Mouse (Mus musculus) erythroblast, adult 5-6 weeks (primary cell): ENCODE measurements around the gene Gapvd1. TPM values are rescaled to one million over a fixed set of nuclear protein-coding genes. Genes with fewer than 3 reads are reported as not detected.
A peak's percentile ranks its signal among the peaks of the same experiment; 100 is the strongest.

ENCODE experiments used
- ATAC-seq: replicated peaks from 2 replicates; pipeline ENCODE4 v1.8.0; 2016; ENCODE audit warnings: moderate number of reproducible peaks, mild to moderate bottlenecking, moderate TSS enrichment, inconsistent platforms; ENCODE audit not compliant: poor library complexity, low FRiP score, severe bottlenecking
- total RNA-seq, 2 experiments: library from RNA; stranded (forward) in 1 of 2; stranded (reverse) in 1 of 2; fragments of 150-400 nt in 1 of 2; fragments of 200-764, 138-1000 nt in 1 of 2; gene quantifications; 2 replicates each; pipeline versions ENCODE4 v1.2.3 to v1.2.4; 2015 to 2017; ENCODE audit warnings: low replicate concordance in 2 of 2

Gene Gapvd1
- total RNA-seq, 2 experiments from 2014 or later: 308 to 761 TPM

GRCm38 (mm10) chr2:34644571-34645526 is 110.2 kb downstream of the Gapvd1 start:
- peak; percentile 62 for ATAC-seq

- ATAC-seq: 0 out of 2 replicates have a peak, but pooled peaks have one; percentile 40
These were observed 112.7 kb downstream of the Gapvd1 start for GRCm38 (mm10) chr2:34642351-34642750.

GRCm38 (mm10) chr2:34639725-34640124 is 115.3 kb downstream of the Gapvd1 start:
- no peak for ATAC-seq

DNA sequence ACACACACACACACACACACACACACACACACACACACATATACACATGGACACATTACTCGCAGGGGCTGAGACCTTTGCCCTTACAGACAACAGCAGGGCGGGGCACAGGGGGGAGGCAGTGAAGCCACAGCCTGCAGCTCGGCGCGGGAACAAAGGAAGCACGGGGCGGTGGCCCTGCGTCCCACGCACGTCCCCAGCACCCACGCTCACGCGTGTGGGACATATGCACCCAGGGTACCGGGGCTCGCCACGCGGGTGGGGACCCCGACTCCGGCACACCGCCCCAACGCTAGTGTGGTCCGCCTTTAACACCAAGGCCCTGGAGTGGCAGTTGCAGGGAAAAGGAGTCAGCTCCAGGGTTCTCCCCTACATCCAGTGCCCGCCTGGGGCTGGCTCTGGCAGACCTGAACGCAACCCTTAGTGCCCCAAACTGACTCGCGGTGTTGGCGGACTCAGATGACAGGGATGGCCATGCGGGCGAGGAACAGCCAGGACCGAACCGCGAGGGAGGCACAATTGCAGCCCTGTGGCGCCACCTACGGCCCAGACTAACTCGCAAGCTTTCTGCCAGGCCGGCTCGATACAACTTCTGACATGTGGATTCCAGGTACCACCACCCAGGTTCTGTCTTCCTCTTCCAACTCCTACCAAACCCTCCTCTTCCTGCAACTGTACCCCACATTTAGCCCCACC is 115.9 kb downstream of the Gapvd1 start:
- ATAC-seq: no peak

DNA sequence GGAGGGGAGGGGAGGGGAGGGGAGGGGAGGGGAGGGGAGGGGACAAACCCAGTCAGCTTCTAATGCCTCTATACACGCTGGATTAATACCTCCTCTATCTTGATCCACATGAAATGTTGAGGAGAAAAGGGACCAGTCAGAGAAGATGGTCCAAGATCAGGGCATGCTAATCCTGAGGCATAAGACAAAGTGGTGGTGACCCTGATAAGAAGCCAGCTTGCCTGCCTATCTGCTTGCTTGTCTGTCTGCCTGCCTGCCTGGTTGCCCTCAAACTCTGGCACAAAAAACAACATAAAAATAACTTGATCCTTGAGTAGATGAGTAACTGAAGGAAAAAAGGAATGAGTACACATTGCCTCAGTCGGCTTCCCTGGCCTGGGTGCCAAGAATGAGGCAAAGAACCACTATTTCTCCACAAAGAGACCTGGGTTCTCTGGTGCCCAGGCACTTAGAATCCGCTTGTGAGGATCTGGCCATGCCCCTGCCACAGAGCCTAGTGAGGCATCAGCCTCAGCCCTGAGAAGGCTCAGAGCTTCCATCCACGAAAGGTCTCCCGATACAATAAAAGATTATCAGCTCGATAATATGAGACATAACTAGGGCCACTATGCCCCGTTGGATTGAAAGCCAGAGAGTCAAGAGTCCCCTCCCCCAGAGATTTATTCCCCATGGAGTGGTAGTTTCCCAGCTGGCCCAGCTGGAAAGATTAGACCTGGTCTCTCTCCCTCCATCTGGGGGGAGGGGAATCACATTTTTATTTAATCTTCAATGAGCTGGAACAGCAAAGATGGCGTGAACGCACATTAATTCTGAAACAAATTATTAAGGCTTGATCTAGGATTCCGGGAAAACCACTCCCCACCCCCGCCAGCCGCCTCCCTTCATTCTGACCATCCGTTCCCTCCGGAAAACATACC is 119.5 kb downstream of the Gapvd1 start:
- ATAC-seq: no peak

DNA sequence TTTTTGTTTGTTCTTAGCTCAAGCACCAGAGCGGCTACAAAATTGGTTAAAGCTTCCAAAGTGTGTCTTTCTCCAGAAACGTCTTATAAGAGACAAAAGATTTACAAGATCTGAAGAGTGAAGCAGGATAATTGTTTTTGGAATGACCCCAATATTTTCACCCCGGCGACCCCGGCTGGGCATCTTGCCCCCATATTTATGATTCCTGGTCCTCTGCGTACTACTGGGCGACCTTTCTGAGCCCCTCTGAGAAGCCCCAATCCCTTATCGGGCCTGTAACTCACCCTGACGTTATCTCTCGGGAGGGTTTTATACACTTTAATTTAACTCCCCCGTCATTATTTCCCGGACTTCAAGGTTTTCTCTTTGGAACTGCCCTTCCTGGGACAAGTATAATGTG is 123.0 kb downstream of the Gapvd1 start:
- ATAC-seq: no peak

DNA sequence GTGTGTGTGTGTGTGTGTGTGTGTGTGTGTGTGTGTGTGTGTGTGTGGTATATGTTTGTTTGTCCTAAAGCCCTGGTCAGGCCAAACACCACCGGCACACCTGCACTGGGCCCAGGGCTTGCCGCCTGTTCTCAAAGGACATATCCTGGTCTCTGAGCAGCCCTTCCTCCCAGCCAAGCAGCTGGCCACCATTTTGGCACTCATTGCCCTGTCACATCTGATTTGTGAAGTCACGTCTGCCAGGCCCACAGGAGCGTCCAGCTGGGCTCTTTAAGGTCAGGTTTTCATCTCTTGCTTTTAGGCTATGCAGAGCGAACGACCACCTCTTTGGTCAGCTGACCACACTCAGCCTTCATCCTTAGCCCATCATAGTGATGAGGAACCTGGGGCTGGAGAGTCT is 124.6 kb downstream of the Gapvd1 start:
- no peak for ATAC-seq

DNA sequence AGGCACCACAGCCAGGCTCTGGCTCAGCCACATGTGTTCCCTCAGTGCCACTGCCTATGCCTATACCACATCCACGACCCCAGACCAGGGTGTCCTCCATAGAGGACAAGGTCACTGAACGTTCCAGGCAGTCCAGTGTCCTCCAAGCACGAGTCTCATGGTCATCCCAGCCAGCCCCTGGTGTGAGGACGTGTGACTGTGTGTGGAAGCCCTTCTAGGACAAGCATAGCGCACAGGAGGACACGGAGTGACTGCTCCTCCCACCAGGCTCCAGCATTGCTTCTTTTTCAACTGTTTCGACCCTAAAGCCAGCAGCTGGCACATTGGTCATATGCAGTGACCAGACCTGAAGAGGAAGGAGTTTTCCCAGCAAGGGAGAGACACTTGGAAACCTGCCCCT is 125.3 kb downstream of the Gapvd1 start:
- ATAC-seq: no peak

DNA sequence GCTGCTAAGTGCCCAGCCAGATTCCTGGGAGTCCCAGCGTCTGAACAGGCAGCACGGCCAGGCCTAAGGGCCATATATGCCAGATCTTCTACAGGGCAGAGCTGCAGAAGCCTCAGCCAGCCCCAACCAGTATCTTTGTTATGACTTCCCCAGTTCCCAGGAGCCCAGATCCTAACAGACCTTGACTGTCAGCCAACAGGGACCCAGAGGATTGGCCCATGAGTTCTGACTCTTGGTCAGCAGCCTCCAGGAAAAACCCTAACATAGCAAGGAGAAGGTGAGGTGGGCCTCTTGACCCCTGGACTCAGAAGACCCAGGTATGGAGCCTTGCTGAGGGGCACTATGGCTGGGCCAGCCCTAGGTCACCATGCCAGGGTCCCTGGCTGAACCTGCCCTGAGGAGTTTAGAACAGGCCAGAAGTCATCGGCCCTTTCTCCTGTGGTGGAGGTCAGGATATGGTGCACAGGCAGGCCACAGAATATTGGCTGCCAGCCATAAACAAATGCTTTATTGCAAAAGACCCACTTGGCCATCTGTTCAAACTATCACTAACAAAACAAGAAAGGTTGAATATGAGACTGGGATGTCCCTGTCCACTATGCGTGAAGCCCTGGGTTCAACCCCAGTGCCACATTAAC is 126.0 kb downstream of the Gapvd1 start:
- no peak for ATAC-seq

- no peak for ATAC-seq
These were observed 127.5 kb downstream of the Gapvd1 start for GRCm38 (mm10) chr2:34627328-34628226.

Other genes starting within 250 kb of the Gapvd1 start
- 229 and 240 TPM in 2 replicates for gene Hspa5, start 16.7 kb upstream of the Gapvd1 start, total RNA-seq (2015; ENCODE audit: low replicate concordance)
- 904 and 907 TPM in 2 replicates for gene Hspa5, start 16.7 kb upstream of the Gapvd1 start, total RNA-seq (2017; ENCODE audit: low replicate concordance)
- 1.2 and 7.1 TPM in 2 replicates for gene Rabepk, start 44.7 kb upstream of the Gapvd1 start, total RNA-seq (2015; ENCODE audit: low replicate concordance)
- gene Rabepk, start 44.7 kb upstream of the Gapvd1 start, total RNA-seq (2017; ENCODE audit: low replicate concordance): 10.1 and 10.2 TPM in 2 replicates
- 104 and 121 TPM in 2 replicates for gene Fbxw2, start 71.1 kb upstream of the Gapvd1 start, total RNA-seq (2015; ENCODE audit: low replicate concordance)
- 178 and 181 TPM in 2 replicates for gene Fbxw2, start 71.1 kb upstream of the Gapvd1 start, total RNA-seq (2017; ENCODE audit: low replicate concordance)
- gene Gm34653, start 77.8 kb upstream of the Gapvd1 start, total RNA-seq (2015; ENCODE audit: low replicate concordance): not detected in 2 replicates
- gene Gm34653, start 77.8 kb upstream of the Gapvd1 start, total RNA-seq (2017; ENCODE audit: low replicate concordance): not detected in 2 replicates
- not detected in 2 replicates for gene Cutal, start 119.2 kb upstream of the Gapvd1 start, total RNA-seq (2015; ENCODE audit: low replicate concordance)
- gene Cutal, start 119.2 kb upstream of the Gapvd1 start, total RNA-seq (2017; ENCODE audit: low replicate concordance): not detected in 2 replicates
- gene Psmd5, start 119.7 kb upstream of the Gapvd1 start, total RNA-seq (2015; ENCODE audit: low replicate concordance): 18.0 and 64.0 TPM in 2 replicates
- gene Psmd5, start 119.7 kb upstream of the Gapvd1 start, total RNA-seq (2017; ENCODE audit: low replicate concordance): 11.8 and 25.0 TPM in 2 replicates
- gene Phf19, start 158.8 kb upstream of the Gapvd1 start, total RNA-seq (2015; ENCODE audit: low replicate concordance): 1.7 and 1.9 TPM in 2 replicates
- gene Phf19, start 158.8 kb upstream of the Gapvd1 start, total RNA-seq (2017; ENCODE audit: low replicate concordance): 0.42 and 1.9 TPM in 2 replicates
- 0.63 TPM in 1 of 2 replicates, not detected in the other for gene Traf1, start 206.5 kb upstream of the Gapvd1 start, total RNA-seq (2015; ENCODE audit: low replicate concordance)
- 0.43 TPM in 1 of 2 replicates, not detected in the other for gene Traf1, start 206.5 kb upstream of the Gapvd1 start, total RNA-seq (2017; ENCODE audit: low replicate concordance)